Mouse (Mus musculus) liver, postnatal 0 days (tissue): ENCODE results near the gene Bcorl1. TPM values are rescaled to one million over a fixed set of nuclear protein-coding genes. Genes with fewer than 3 reads are reported as not detected.
A peak's percentile ranks its signal among the peaks of the same experiment; 100 is the strongest.

Experiments
- ATAC-seq: fragments of 200-750 bp; cut with Nextera tagmentation; 2 replicates; pipeline ENCODE4 v1.8.0; 2017; ENCODE audit warnings: mild to moderate bottlenecking, moderate library complexity
- DNase-seq: peaks from one replicate; pipeline ENCODE4 v3.0.0-alpha.2; 2016
- H3K27ac ChIP-seq: fragments of 300-500 bp; sonication (generic); 2 replicates; pipeline ENCODE4 v1.5.1; 2014; ENCODE audit warnings: antibody characterized with exemption, moderate library complexity, mild to moderate bottlenecking, low read depth
- H3K27me3 ChIP-seq: fragments of 300-500 bp; sonication (generic); 2 replicates; pipeline ENCODE4 v1.6.1; 2014; ENCODE audit warnings: low read length, control low read depth, mixed read lengths; ENCODE audit not compliant: insufficient read depth
- H3K36me3 ChIP-seq: fragments of 300-500 bp; sonication (generic); replicated peaks from 2 replicates; pipeline ENCODE4 v1.6.1; 2014; ENCODE audit warnings: mild to moderate bottlenecking, control low read depth, low read length, moderate library complexity, mixed read lengths; ENCODE audit not compliant: insufficient read depth
- H3K4me1 ChIP-seq: fragments of 300-500 bp; sonication (generic); 2 replicates; pipeline ENCODE4 v1.6.1; 2014; ENCODE audit warnings: antibody characterized with exemption, mild to moderate bottlenecking, control low read depth; ENCODE audit not compliant: insufficient read depth
- H3K4me2 ChIP-seq: fragments of 300-500 bp; sonication (generic); 2 replicates; pipeline ENCODE4 v1.6.1; 2014; ENCODE audit warnings: low read depth, mild to moderate bottlenecking, low read length, moderate library complexity, mixed read lengths
- H3K4me3 ChIP-seq: fragments of 300-500 bp; sonication (generic); 2 replicates; pipeline ENCODE4 v1.5.1; 2014; ENCODE audit warnings: low read depth, low read length
- H3K9ac ChIP-seq: fragments of 300-500 bp; sonication (generic); replicated peaks from 2 replicates; pipeline ENCODE4 v1.6.1; 2014; ENCODE audit warnings: mild to moderate bottlenecking, moderate library complexity
- H3K9me3 ChIP-seq: fragments of 300-500 bp; sonication (generic); 2 replicates; pipeline ENCODE4 v1.6.1; 2016; ENCODE audit warnings: mild to moderate bottlenecking, control low read depth, low read length, mixed read lengths
- CTCF ChIP-seq: sonication (generic); IDR thresholded peaks from 2 replicates; pipeline ENCODE4 v1.5.1; 2016; ENCODE audit warnings: antibody characterized with exemption, low read depth
- EP300 ChIP-seq: IDR thresholded peaks from 2 replicates; pipeline ENCODE4 v1.6.1; 2016; ENCODE audit warnings: antibody characterized with exemption, low read depth, mild to moderate bottlenecking
- WGBS: fragments of 180-500 bp; shearing (Covaris S2); extraction: QIAGEN DNeasy Blood & Tissue Kit; methylation state at CpG from one replicate; pipeline ENCODE4 v1.1.7; 2014; ENCODE audit not compliant: insufficient replicate concordance; 5-methylcytosine and 5-hydroxymethylcytosine counted together
- polyA plus RNA-seq: library from polyadenylated mRNA; unstranded; fragments of >200 nt; fragmentation: Nextera tagmentation; extraction: Ambion mirVana; gene quantifications from 2 replicates; pipeline ENCODE4 v1.2.1, GENCODE M21; 2015

Gene Bcorl1
- 1.5 TPM in 2 replicates for polyA plus RNA-seq

GRCm38 (mm10) chrX:48341141-48341540 is at the start of gene Bcorl1:
Gene Bcorl1, plus strand, starts transcription at chrX:48341358.
- Histone ChIP-seq H3K36me3 (no peaks in the 10 kb centered on the region), H3K4me3 (peak within 1 kb of the TSS; percentile 61), H3K27me3 (0 out of 2 replicates have a peak, but pooled peaks cover 3% of the 10 kb centered on the region), H3K4me2 (peak within 1 kb of the TSS; percentile 89), H3K9ac (peak within 1 kb of the TSS; percentile 59), H3K9me3 (no peaks in the 10 kb centered on the region), H3K4me1 (no peaks in the 10 kb centered on the region; the same call in none of the 2 replicates), H3K27ac (peak within 1 kb of the TSS; percentile 62)
- 11% methylated on average over 11 of the region's 33 CpGs for WGBS
- ATAC-seq (peak; percentile 9), DNase-seq (peak; percentile 54)
- no peak for TF ChIP-seq CTCF
- no peak for TF ChIP-seq EP300

GRCm38 (mm10) chrX:48291413-48291812 is 49.7 kb upstream of the Bcorl1 start:
- WGBS: 56% methylated on average over 3 of the region's 3 CpGs
- no peaks in the 10 kb centered on the region for H3K9me3 ChIP-seq
- ATAC-seq: no peak

DNA sequence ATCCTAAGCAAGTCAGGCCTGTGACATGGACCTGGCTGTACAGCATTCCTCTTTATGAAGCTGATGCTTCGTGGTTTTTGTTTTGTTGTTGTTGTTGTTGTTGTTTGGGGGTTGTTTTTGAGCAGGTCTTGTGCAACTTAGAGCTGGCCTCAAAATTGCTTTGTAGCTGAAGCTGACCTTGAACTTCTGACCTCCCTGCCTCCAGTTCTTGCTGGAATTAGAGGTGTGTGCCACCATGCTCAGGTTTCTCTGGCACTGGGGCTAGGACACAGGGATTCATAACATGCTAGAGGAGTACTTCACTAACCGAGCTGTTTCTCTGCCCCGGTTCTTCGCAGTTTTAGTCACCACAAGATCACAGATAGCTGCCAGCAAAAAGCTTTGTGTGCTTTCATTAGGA is 35.8 kb upstream of the Bcorl1 start:
- 0 out of 2 replicates have a peak, but pooled peaks cover 2% of the 10 kb centered on the region for H3K4me1 ChIP-seq

More at GRCm38 (mm10) chrX:48291413-48291812, 49.7 kb upstream of the Bcorl1 start:
- Histone ChIP-seq H3K4me2 (no peak overlapping the region), H3K4me3 (no peak overlapping the region), H3K36me3 (no peaks in the 10 kb centered on the region), H3K4me1 (peaks cover 3% of the 10 kb centered on the region; the same call in 1 of the 2 replicates), H3K27me3 (no peaks in the 10 kb centered on the region), H3K9ac (no peak overlapping the region), H3K27ac (no peak overlapping the region)
- DNase-seq: no peak
- TF ChIP-seq EP300 (no peak), CTCF (no peak)

DNA sequence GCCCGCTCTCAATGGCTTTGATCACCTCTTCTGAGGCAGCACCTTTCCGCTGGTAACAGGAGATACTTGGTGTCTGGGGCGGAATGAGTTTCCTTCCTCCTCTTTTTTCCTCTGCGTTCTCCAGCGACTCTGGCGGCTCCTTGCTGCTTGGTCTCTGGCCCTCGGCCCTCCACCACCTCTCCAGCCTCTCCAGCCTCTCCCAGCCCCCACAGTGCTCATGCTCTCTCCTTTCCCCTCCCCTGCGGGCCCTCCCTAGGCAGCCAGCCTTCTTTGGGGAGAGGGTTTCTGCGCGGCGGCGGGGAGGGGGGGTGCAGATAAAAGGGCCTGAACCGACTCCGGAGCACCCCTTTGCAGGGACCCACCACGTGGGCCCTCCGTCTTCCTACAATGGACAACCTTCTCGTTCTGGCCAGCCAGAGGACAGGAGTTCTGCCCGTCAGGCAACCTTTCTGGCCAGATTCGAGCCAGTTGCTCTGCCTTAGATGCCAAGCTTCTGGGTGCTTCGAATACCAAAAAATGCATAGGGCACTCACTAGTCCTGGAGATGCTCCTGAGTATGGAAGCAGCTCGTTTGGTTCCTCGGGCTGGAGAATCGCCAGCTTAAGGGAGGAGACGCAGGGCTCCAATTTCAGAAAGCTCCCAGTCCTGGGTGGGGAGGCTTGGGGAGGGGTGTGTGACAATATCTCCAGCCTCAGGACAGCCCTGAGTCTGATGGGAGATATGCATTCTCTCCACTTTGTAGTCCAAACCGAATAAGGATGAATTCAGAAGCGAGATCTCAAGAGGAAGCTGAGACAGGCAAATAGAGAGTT is 30.2 kb upstream of the Bcorl1 start:
- Histone ChIP-seq H3K4me1 (peaks cover 19% of the 10 kb centered on the region), H3K9me3 (no peaks in the 10 kb centered on the region), H3K27me3 (peaks cover 2% of the 10 kb centered on the region; the same call in 1 of the 2 replicates), H3K4me2 (peak overlapping the region; percentile 65), H3K9ac (peak overlapping the region; percentile 51; the same call in 1 of the 2 replicates), H3K27ac (no peak overlapping the region), H3K36me3 (no peaks in the 10 kb centered on the region), H3K4me3 (peak overlapping the region; percentile 30)
- 24% methylated on average over 26 of the region's 26 CpGs for WGBS
- no peak for TF ChIP-seq EP300
- TF ChIP-seq CTCF: no peak
- no peak for ATAC-seq
- DNase-seq: no peak

More for the DNA sequence above, 35.8 kb upstream of the Bcorl1 start:
- 80% methylated on average over 4 of the region's 4 CpGs for WGBS
- no peaks in the 10 kb centered on the region for H3K27me3 ChIP-seq
- DNase-seq: no peak
- ATAC-seq: no peak
- H3K9me3 ChIP-seq: no peaks in the 10 kb centered on the region
- no peak overlapping the region for H3K9ac ChIP-seq
- TF ChIP-seq EP300 (no peak), CTCF (no peak)
- no peak overlapping the region for H3K27ac ChIP-seq
- no peak overlapping the region for H3K4me2 ChIP-seq
- no peak overlapping the region for H3K4me3 ChIP-seq
- H3K36me3 ChIP-seq: no peaks in the 10 kb centered on the region

DNA sequence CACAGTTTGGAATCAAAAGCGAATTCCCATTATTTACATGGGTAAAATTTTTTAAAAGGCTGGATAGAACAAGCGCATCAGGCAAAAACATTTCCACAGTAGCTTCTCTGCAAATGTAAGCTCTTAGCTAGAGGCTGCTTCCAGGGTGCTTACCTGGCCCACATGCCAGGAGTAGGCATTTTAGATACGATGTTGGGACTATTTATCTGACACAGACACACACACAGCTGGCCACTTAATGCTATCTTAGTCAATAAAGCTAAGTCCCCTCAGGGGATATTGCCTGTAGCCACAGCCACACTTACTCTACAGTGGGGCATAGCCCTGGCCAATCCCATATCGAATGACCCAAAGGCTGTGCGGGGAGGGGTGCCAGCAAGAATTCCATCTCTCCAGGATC is 29.4 kb upstream of the Bcorl1 start:
- H3K36me3 ChIP-seq: no peaks in the 10 kb centered on the region
- DNase-seq: no peak
- no peak overlapping the region for H3K9ac ChIP-seq
- TF ChIP-seq EP300: peak; percentile 37; the same call in 1 of the 2 replicates
- no peak for TF ChIP-seq CTCF
- peak overlapping the region; percentile 65; the same call in 1 of the 2 replicates for H3K4me2 ChIP-seq
- peaks cover 2% of the 10 kb centered on the region; the same call in 1 of the 2 replicates for H3K27me3 ChIP-seq
- no peak for ATAC-seq
- H3K4me3 ChIP-seq: no peak overlapping the region
- H3K4me1 ChIP-seq: peaks cover 19% of the 10 kb centered on the region
- H3K9me3 ChIP-seq: no peaks in the 10 kb centered on the region
- H3K27ac ChIP-seq: no peak overlapping the region
- WGBS: 71% methylated on average over 5 of the region's 5 CpGs

DNA sequence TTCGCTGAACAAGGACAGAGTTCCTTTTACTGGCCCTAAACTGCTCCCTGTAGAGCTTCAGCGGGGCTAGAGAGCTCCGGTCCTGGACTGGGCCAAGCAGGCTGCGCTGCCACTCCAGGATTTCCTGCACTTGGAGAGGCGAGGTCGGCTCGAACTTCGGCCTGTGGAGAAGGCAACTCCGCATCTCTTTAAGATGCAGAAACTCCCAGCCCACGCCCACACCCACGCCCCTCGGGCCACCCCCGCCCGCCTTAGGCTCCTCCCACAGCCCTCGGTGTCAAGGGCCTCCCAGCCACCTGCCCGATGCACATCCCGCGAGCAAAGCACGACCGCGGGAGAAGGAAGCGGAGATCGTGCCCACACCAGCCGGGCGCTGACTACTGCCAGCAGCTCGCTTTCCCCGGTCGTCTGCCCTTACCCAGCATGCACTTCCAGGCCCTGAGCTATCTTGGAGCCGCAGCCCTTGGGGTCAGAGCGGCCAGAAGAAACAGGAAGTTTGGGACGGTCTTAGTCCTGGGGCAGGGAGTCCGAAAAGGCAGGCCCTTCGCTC is 26.6 kb upstream of the Bcorl1 start:
- Histone ChIP-seq H3K4me2 (peak overlapping the region; percentile 76), H3K9me3 (no peaks in the 10 kb centered on the region), H3K27ac (peak overlapping the region; percentile 79), H3K4me1 (peaks cover 26% of the 10 kb centered on the region), H3K9ac (peak overlapping the region; percentile 63), H3K27me3 (peaks cover 6% of the 10 kb centered on the region; the same call in 1 of the 2 replicates), H3K4me3 (peak overlapping the region; percentile 43), H3K36me3 (no peaks in the 10 kb centered on the region)
- WGBS: 16% methylated on average over 32 of the region's 33 CpGs
- TF ChIP-seq CTCF (no peak), EP300 (no peak)
- DNase-seq (peak; percentile 91), ATAC-seq (peak; percentile 95)
